Mouse (Mus musculus): ENCODE data around the gene Stmn3.

GRCm38 (mm10) chr2:181332542-181332941 is 18.2 kb upstream of the Stmn3 start:
- TF ChIP-seq CTCF (IDR thresholded peaks at IDR 0.05; ENCODE audit: extremely low read depth, insufficient read depth, insufficient read length, insufficient replicate concordance) (no peak), POLR2A (IDR thresholded peaks at IDR 0.05; ENCODE audit: low read depth, low read length) (no peak)

Data from spleen, adult 2 months (tissue).